Mouse (Mus musculus) kidney, adult 8-10 months (tissue): ENCODE measurements around the gene Tmem63c.
A peak's percentile ranks its signal among the peaks of the same experiment; 100 is the strongest.

Experiments used
- DNase-seq, 2 experiments: peaks; one replicate each; pipeline ENCODE4 v3.0.0; 2022

The Tmem63c gene

DNA sequence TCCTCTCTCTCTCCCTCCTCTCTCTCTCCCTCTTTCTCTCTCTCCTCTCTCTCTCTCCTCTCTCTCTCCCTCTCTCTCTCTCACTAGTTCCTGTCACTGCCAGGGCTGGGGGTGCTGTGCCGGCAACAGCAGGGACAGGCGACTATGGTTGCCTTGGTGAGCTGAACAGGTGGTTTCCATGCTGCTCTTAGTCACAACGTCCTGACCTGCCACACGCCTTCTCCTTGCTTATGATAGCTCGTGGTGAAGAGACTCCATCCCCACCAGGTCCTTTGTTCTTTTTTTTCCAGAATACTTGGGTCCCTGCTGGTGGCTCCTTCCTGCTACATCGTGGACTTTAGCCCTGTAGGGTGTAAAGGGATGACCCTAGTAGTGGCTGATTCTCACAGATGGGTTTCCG, 18.9 kb upstream of the Tmem63c start:
- no peak for DNase-seq

- DNase-seq: no peak
Observed at GRCm38 (mm10) chr12:87002815-87003214, 18.3 kb upstream of the Tmem63c start.

GRCm38 (mm10) chr12:87003606-87004005, 17.5 kb upstream of the Tmem63c start:
- no peak for DNase-seq

DNA sequence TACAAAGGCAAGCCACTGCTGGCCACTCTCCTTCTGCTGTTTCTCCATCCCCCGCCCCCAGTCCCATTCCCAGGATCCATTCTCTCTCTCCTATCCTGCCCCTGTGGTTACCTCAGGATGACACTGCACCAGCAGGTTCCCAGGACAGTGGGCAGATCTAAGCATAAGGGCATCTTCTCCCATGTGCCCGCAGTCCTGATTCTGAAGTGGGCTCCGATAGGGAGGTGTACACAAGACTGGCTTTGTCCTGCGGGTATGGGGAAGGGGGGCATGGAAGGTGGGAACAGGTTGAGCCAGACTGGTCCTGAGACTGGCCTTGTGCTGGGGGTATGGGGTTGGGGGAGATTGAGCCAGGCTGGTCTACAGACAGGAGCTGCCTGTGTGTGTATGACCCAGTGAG, 16.5 kb upstream of the Tmem63c start:
- DNase-seq: no peak

- DNase-seq: peak in 1 of 2 experiments; percentile 33
Observed at GRCm38 (mm10) chr12:87017041-87017440, 4.1 kb upstream of the Tmem63c start.

DNA sequence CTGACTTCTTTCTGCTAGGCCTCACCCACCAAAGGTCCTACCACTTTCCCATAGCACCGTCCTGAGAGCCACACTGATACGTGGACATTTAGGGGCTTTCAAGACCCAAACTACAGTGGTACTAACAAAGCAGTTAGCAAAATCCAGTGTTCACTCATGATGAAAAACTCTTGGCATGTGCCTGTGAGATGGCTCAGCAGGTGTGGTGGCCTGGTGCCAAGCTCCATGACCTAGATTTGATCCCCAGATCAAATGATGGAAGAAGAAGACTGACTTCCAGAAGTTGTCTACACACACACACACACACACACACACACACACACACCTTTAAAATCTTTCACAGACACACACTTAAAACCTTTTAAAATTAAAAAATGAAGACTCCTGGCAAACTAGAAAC, 2.4 kb upstream of the Tmem63c start:
- no peak for DNase-seq

DNA sequence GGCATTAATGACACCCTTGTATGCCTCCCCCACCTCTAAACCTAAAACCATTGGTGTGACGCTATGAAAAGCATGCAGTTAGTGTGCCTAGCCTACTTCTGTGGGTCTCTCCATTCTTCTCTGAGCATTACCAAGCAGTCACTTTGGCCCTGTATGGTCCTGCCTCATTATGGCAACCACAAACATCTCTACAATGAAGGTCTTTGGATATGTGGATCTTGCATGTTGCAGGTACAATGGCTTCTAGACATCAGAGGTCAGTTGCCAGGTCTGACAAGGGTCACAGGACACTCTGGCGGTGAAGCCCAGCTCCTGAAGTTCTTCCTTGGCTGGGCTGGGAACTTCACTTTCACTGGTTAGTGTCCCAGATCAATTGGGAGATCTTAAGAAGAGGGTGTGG, 866 bp downstream of the Tmem63c start:
- DNase-seq: no peak

GRCm38 (mm10) chr12:87023456-87023855, 2.3 kb downstream of the Tmem63c start:
- DNase-seq: no peak

GRCm38 (mm10) chr12:87026109-87026870, 5.2 kb downstream of the Tmem63c start:
- no peak for DNase-seq

GRCm38 (mm10) chr12:87026871-87027240, 5.7 kb downstream of the Tmem63c start:
- no peak for DNase-seq

GRCm38 (mm10) chr12:87027391-87027790, 6.3 kb downstream of the Tmem63c start:
- no peak for DNase-seq

GRCm38 (mm10) chr12:87028068-87028467, 6.9 kb downstream of the Tmem63c start:
- no peak for DNase-seq

DNA sequence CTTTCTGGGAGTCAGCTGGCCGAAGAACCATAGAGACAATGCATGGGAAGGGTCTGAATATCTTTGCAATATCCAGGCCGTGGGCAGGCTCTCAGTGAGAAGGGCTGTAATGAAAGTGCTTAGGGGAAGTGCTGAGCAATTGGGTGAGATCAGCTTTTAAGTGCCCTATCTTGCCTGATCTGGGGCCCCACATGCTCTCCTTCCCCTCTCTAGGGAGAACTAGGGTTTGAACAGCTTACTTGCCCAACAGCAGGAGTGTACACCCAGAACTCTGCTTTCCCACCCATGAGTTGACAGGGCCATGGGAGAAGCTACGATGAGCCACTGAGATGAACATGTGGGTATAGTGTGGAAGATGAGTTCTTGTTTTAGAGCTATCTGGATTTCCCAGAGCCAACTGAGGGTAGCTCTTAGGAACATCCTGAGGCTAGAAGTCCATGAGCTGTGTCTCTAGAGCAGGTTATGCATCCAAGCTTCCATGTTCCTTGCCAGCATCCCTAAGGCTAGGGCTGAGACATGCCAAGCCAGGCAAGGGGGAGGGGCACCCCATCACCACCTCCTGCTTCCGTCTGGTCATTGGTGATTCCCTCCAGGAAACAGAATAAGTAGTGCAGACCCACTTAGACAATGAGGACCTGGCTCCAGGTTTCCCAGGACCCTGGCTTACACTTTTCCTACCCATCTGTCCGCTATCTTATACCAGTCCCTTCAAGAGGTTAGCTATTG, 8.3 kb downstream of the Tmem63c start:
- DNase-seq: no peak

DNA sequence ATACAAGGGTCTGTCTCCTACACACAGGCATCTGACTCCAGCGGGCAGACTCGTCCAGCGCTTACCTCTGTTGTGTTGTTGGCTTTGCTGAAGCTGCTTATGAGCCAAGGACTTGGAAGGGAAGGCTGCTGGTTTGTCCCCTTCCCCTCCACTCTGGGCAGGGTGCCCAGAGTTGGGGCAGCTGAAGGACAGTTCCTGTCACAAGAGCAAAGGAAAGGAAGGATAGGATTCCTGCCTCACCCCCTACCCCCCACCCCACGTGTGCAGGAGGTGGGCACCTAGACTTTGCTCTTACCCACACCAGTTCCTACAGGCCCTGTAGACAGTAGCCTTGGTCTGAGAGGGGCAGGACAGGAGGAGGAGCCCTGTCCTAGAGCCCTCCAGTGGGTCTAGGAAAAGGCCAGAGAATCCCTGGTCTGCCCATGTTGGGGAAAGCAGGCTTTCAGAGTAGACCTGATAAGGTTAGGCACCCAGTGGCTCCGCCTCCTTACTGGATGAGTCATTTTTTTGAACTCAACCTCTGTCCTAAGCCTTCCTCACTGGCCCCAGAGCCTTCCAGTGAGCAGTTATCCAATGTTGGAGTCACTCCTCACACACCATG, 10.1 kb downstream of the Tmem63c start:
- DNase-seq: no peak

- no peak for DNase-seq
Observed at GRCm38 (mm10) chr12:87036631-87037030, 15.5 kb downstream of the Tmem63c start.

GRCm38 (mm10) chr12:87040166-87040565, 19.0 kb downstream of the Tmem63c start:
- no peak for DNase-seq

DNA sequence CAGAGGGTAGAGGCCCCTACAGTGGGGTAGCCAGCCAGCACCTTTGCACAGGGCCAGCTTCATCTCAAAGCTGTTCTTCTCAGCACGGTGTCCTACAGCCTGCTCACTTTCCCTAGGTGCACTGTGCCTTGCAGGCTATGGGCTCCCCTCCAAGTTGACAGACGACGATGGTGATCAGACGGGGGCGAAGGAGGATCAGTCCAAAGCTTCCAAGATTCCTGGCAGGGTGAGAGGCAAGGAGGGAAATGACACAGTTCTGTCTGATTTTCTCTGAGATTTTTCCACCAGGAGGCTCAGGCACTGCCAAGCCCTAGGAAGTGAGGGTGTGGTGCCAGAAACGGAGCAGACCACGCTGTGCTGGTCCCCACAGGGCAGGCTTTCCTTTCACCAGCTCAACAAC, 19.7 kb downstream of the Tmem63c start:
- no peak for DNase-seq

- no peak for DNase-seq
Observed at GRCm38 (mm10) chr12:87042456-87042855, 21.3 kb downstream of the Tmem63c start.

GRCm38 (mm10) chr12:87043221-87043620, 22.1 kb downstream of the Tmem63c start:
- no peak for DNase-seq

GRCm38 (mm10) chr12:87044711-87045110, 23.6 kb downstream of the Tmem63c start:
- DNase-seq: no peak

GRCm38 (mm10) chr12:87047536-87047935, 26.4 kb downstream of the Tmem63c start:
- DNase-seq: no peak

DNA sequence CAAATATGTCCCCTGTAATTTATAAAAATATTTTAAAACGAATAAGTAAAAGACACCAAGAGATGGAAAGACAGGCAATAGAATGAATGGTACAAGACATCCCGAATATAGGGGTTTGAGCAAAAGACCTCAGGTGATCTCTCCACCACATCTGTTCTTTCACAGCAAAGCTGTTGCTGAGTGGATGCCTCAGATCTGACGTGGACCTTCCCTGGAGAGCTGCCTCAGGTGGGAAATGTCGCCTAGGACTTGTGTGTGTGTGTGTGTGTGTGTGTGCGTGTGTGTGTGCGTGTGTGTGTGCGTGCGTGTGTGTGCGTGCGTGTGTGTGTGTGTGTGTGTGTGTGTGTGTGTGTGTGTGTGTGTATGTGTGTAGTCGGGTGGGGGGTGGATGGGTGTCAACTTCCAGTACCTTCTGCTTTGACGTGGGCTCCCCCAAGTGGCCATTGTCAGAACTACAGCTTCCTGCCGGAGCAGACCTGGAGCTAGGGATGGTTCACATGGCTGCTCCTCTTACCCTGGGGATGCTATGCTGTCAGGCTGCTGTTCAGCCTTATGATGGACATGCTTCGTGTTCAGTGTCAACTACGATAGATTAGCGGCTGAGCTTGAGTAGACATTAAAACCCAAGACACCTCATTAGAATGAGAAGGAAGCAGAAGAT, 31.7 kb downstream of the Tmem63c start:
- peak; percentile 39 to 83 for DNase-seq

GRCm38 (mm10) chr12:87054873-87055272, 33.7 kb downstream of the Tmem63c start:
- no peak for DNase-seq

DNA sequence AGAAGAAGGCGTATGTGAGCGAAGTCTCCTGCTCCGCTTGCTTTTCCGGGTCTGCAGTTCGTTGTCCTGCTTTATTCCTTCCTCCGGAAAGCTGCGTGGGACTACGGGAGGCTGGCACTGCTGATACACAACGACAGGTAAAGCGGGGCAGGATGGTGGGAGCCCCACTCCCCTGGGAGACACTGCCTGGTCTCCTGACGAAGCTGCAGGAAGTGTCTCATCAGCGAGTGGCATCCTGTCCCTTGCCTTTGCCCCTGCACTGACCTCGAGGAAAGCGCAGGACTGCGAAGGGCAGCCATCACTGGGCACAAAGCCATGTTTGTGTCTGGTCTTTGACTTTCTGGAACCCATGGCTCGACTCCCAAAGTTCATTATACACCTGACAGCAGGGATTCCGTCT, 35.9 kb downstream of the Tmem63c start:
- DNase-seq: peak; percentile 16 to 21
